Mouse (Mus musculus) midbrain, embryonic 16.5 days (tissue): ENCODE results near the gene Ndufb5. TPM values are rescaled to one million over a fixed set of nuclear protein-coding genes. Genes with fewer than 3 reads are reported as not detected.
"Not testable (repeated sequence)": the region's sequence is repeated elsewhere in the genome, so short reads cannot be mapped to it uniquely, and the experiment has no call there.

Source experiments
- ATAC-seq: fragments of 200-750 bp; cut with Nextera tagmentation; 2 replicates; pipeline ENCODE4 v1.8.0; 2017; ENCODE audit warnings: moderate TSS enrichment
- H3K27ac ChIP-seq: fragments of 300-500 bp; sonication (generic); 2 replicates; pipeline ENCODE4 v1.5.1; 2014; ENCODE audit warnings: mild to moderate bottlenecking, low read length, mixed read lengths
- H3K27me3 ChIP-seq: fragments of 300-500 bp; sonication (generic); 2 replicates; pipeline ENCODE4 v1.6.1; 2014; ENCODE audit warnings: low read depth, low read length, mixed read lengths; ENCODE audit not compliant: control insufficient read depth, insufficient read depth
- H3K36me3 ChIP-seq: fragments of 300-500 bp; sonication (generic); 2 replicates; pipeline ENCODE4 v1.6.1; 2014; ENCODE audit warnings: mild to moderate bottlenecking, low read length, moderate library complexity, mixed read lengths; ENCODE audit not compliant: control insufficient read depth, insufficient read depth
- H3K4me1 ChIP-seq: fragments of 300-500 bp; sonication (generic); 2 replicates; pipeline ENCODE4 v1.6.1; 2014; ENCODE audit warnings: mild to moderate bottlenecking, low read length, mixed read lengths; ENCODE audit not compliant: control insufficient read depth, insufficient read depth
- H3K4me2 ChIP-seq: fragments of 300-500 bp; sonication (generic); 2 replicates; pipeline ENCODE4 v1.6.1; 2014; ENCODE audit warnings: mild to moderate bottlenecking, low read length, mixed read lengths
- H3K4me3 ChIP-seq: fragments of 300-500 bp; sonication (generic); 2 replicates; pipeline ENCODE4 v1.5.1; 2014; ENCODE audit warnings: low read depth, mild to moderate bottlenecking, low read length, moderate library complexity, mixed read lengths
- H3K9ac ChIP-seq: fragments of 300-500 bp; sonication (generic); 2 replicates; pipeline ENCODE4 v1.6.1; 2014; ENCODE audit warnings: low read depth, low read length, mixed read lengths
- H3K9me3 ChIP-seq: fragments of 300-500 bp; sonication (generic); replicated peaks from 2 replicates; pipeline ENCODE4 v1.6.1; 2014; ENCODE audit warnings: mild to moderate bottlenecking, low read length, mixed read lengths; ENCODE audit not compliant: control insufficient read depth, poor library complexity, severe bottlenecking
- WGBS: fragments of 180-500 bp; shearing (Covaris S2); extraction: QIAGEN DNeasy Blood & Tissue Kit; methylation state at CpG from one replicate; pipeline ENCODE4 v1.1.7; 2014; 5-methylcytosine and 5-hydroxymethylcytosine counted together
- polyA plus RNA-seq: library from polyadenylated mRNA; unstranded; fragments of >200 nt; fragmentation: Nextera tagmentation; extraction: Ambion mirVana; gene quantifications from 2 replicates; pipeline ENCODE4 v1.2.1, GENCODE M21; 2015

The Ndufb5 gene
- polyA plus RNA-seq, 1 experiment from 2014 or later: 301 TPM

GRCm38 (mm10) chr3:32698228-32698863, 38.4 kb upstream of the Ndufb5 start:
- Histone ChIP-seq H3K4me1 (no peaks in the 10 kb centered on the region), H3K27ac (no peak overlapping the region), H3K4me2 (no peak overlapping the region), H3K4me3 (no peak overlapping the region), H3K36me3 (no peaks in the 10 kb centered on the region), H3K27me3 (no peaks in the 10 kb centered on the region), H3K9me3 (no peaks in the 10 kb centered on the region), H3K9ac (no peak overlapping the region)
- WGBS: 33% methylated on average over 7 of the region's 7 CpGs
- ATAC-seq: peak; percentile 89

- H3K9me3 ChIP-seq, H3K27ac ChIP-seq, H3K4me1 ChIP-seq, ATAC-seq, H3K27me3 ChIP-seq, H3K9ac ChIP-seq, H3K36me3 ChIP-seq, H3K4me3 ChIP-seq, H3K4me2 ChIP-seq: not testable (repeated sequence)
- WGBS: 93% methylated on average over 6 of the region's 6 CpGs
Observed at GRCm38 (mm10) chr3:32704021-32704420, 32.8 kb upstream of the Ndufb5 start.

GRCm38 (mm10) chr3:32704632-32705031, 32.2 kb upstream of the Ndufb5 start:
- WGBS: 91% methylated on average over 10 of the region's 10 CpGs
- H3K4me2 ChIP-seq, H3K4me1 ChIP-seq, H3K27ac ChIP-seq, H3K4me3 ChIP-seq, H3K9me3 ChIP-seq, ATAC-seq, H3K27me3 ChIP-seq, H3K9ac ChIP-seq, H3K36me3 ChIP-seq: not testable (repeated sequence)

GRCm38 (mm10) chr3:32705647-32706348, 31.0 kb upstream of the Ndufb5 start, which contains the start of gene Actl6a:
TSS of gene Actl6a (plus strand) at chr3:32706298.
- WGBS: 80% methylated on average over 9 of the region's 9 CpGs
- H3K4me1 ChIP-seq, H3K36me3 ChIP-seq, H3K9ac ChIP-seq, H3K9me3 ChIP-seq, ATAC-seq, H3K27me3 ChIP-seq, H3K27ac ChIP-seq, H3K4me3 ChIP-seq, H3K4me2 ChIP-seq: not testable (repeated sequence)

- H3K36me3 ChIP-seq: peaks cover 2% of the 10 kb centered on the region
- H3K27me3 ChIP-seq: no peaks in the 10 kb centered on the region
- H3K4me3 ChIP-seq: peak overlapping the region; percentile 96
- WGBS: 3% methylated on average over 4 of the region's 4 CpGs
- ATAC-seq: no peak
- H3K4me2 ChIP-seq: peak overlapping the region; percentile 56
- H3K9ac ChIP-seq: peak overlapping the region; percentile 35; the same call in 1 of the 2 replicates
- no peaks in the 10 kb centered on the region for H3K9me3 ChIP-seq
- peaks cover 11% of the 10 kb centered on the region for H3K4me1 ChIP-seq
- 0 out of 2 replicates have a peak overlapping the region, but pooled peaks have one; percentile 90 for H3K27ac ChIP-seq
Observed at GRCm38 (mm10) chr3:32708052-32708367, 28.8 kb upstream of the Ndufb5 start.

GRCm38 (mm10) chr3:32708368-32709231, 28.2 kb upstream of the Ndufb5 start:
- peak; percentile 100 for ATAC-seq
- under 1% methylated on average over 85 of the region's 90 CpGs for WGBS

GRCm38 (mm10) chr3:32709388-32709787, 27.4 kb upstream of the Ndufb5 start:
- ATAC-seq: no peak
- peaks cover 8% of the 10 kb centered on the region for H3K36me3 ChIP-seq
- peaks cover 11% of the 10 kb centered on the region for H3K4me1 ChIP-seq
- peak overlapping the region; percentile 96 for H3K4me3 ChIP-seq
- H3K27ac ChIP-seq: peak overlapping the region; percentile 90
- no peaks in the 10 kb centered on the region for H3K9me3 ChIP-seq
- H3K9ac ChIP-seq: peak overlapping the region; percentile 91
- no peaks in the 10 kb centered on the region for H3K27me3 ChIP-seq
- peak overlapping the region; percentile 77 for H3K4me2 ChIP-seq
- 8% methylated on average over 9 of the region's 9 CpGs for WGBS

More at GRCm38 (mm10) chr3:32708368-32709231, 28.2 kb upstream of the Ndufb5 start:
- Histone ChIP-seq H3K36me3 (peaks cover 8% of the 10 kb centered on the region), H3K9me3 (no peaks in the 10 kb centered on the region), H3K9ac (peak overlapping the region; percentile 91), H3K27me3 (no peaks in the 10 kb centered on the region), H3K4me2 (peak overlapping the region; percentile 77), H3K27ac (peak overlapping the region; percentile 90), H3K4me1 (peaks cover 11% of the 10 kb centered on the region), H3K4me3 (peak overlapping the region; percentile 96)

GRCm38 (mm10) chr3:32713711-32714110, 23.1 kb upstream of the Ndufb5 start:
- no peaks in the 10 kb centered on the region for H3K9me3 ChIP-seq
- no peaks in the 10 kb centered on the region for H3K27me3 ChIP-seq
- peaks cover 28% of the 10 kb centered on the region for H3K36me3 ChIP-seq
- no peak overlapping the region for H3K27ac ChIP-seq
- no peak for ATAC-seq
- no peak overlapping the region for H3K9ac ChIP-seq
- WGBS: 95% methylated on average over 3 of the region's 3 CpGs
- H3K4me3 ChIP-seq: no peak overlapping the region
- H3K4me2 ChIP-seq: no peak overlapping the region
- H3K4me1 ChIP-seq: peaks cover 11% of the 10 kb centered on the region
